Mouse (Mus musculus): ENCODE measurements around the gene Prlh. TPM values are rescaled to one million over a fixed set of nuclear protein-coding genes. Genes with fewer than 3 reads are reported as not detected.

Prlh gene
- total RNA-seq, 2 experiments from 2014 or later = not detected

GRCm38 (mm10) chr1:90998268-90998890 lies 45.5 kb downstream of the Prlh start, which contains the start of gene Lrrfip1:
Gene Lrrfip1 (plus strand): TSS chr1:90998737.
- peak; percentile 45 to 70 for DNase-seq
- intact Hi-C loops (cut with DNase I) = no loop called here

DNA sequence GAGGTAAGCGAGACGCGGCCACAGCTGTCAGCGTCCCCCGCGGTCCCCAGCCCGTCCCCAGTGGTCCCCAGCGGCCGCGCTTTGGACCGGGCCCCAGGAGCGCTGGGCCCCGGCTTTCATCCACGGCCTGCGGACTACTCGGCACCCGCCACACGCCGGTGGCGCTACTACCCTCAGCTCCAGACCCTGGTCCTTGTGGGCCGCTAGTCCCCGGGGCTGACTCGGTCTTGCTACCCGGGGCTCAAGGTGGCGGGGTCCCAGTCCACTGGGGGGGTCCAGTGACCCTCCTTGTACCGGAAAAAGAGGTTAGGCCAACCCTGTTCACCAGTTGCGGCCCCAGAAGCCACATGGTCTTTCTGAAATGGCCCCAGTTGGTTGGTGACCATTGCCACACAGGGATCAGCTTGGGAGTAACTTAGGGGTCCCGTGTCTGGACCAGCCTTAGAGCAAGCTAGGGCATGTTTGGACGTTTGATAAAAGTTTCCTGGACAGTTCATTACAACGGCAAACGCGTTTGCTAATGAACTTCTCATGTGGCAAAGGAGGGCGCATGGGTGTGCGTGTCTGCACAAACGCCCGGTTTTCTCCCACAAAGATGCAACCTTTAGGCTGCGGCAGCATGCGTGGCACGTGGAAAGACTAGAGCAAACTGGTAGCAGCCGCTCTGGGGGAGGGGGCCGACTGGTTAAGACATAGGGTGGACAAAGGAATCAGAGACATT lies 46.1 kb downstream of the Prlh start:
- intact Hi-C loops (cut with DNase I) = no loop called here
- DNase-seq = no peak

GRCm38 (mm10) chr1:90999911-91000601 lies 47.1 kb downstream of the Prlh start:
- DNase-seq = peak in 1 of 2 experiments; percentile 15
- intact Hi-C loops (cut with DNase I) = loop anchor here (5.0 kb wide), 1 partner anchor 37 kb away; no protein-coding TSS in a partner anchor

DNA sequence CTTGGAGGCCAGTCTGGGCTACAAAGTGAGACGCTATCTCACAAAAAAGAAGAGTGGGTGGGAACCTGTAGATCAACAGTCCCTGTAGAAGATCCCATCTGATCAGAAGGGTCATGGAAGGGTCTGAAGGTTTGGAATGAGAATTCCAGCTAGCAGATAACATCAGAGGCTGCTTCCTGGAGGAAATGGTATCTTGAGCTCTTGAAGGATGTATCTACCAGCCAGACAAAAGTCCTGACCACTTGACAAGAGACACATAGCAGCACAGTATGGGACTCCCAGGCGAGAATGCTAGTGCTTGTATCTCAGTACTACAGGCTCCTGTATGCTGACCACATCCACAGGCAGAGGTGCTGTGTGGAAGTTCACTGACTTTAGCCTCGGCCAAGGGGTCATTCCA lies 48.2 kb downstream of the Prlh start:
- intact Hi-C loops (cut with DNase I) = loop anchor here (5.0 kb wide), 1 partner anchor 36 kb away; no protein-coding TSS in a partner anchor
- no peak for DNase-seq

DNA sequence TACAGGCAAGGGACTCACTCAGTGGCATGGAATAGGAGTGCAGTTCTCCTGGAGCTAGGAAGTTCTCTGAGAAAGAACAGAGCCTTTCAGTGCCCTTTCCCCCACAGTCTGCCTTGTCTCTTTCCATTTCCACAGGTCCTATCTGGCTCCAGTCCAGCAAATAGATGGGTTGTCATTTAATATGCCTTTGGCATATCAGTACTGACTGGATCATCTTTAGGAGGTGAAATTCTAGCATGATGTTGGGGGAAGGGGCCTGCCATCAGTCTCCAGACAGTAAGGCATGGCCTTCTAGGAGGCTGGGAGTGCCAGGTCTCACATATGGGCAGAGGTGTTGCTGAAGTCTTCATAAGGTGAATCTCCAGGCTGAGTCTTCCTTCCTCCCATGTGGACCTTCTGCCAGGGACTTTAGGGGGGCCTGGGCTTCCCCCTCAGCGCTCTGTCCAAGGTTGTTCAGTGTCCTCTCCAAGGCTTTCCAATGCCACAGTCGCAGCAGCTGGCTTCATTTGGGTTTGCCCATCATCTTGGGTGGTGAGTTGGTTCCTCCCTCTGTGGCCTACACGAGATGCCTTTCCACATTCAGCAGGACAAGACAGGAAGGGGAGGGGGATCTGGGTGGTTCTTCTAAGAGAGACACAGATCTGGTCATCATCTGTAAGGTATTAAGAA lies 49.1 kb downstream of the Prlh start:
- DNase-seq = no peak
- intact Hi-C loops (cut with DNase I) = loop anchor here (5.0 kb wide), 1 partner anchor 35 kb away; no protein-coding TSS in a partner anchor

- intact Hi-C loops (cut with DNase I) = loop anchor here (5.0 kb wide), 1 partner anchor 35 kb away; no protein-coding TSS in a partner anchor
- DNase-seq = no peak
Observed at GRCm38 (mm10) chr1:91002641-91003040, 49.7 kb downstream of the Prlh start.

Other genes with a start within 250 kb of the Prlh start
- gene Col6a3, start 109.1 kb upstream of the Prlh start, total RNA-seq (2021) = 10 to 100 TPM; 63.2 to 73.4 TPM
- gene Mlph, start 38.0 kb upstream of the Prlh start, total RNA-seq (2021) = under 1 TPM; 0.20 to 0.22 TPM
- gene Rab17, start 16.6 kb downstream of the Prlh start, total RNA-seq (2021) = not detected
- 100 to 1,000 TPM; 159 to 165 TPM for gene Lrrfip1, start 45.6 kb downstream of the Prlh start, total RNA-seq (2021)
- gene Rbm44, start 192.0 kb downstream of the Prlh start, total RNA-seq (2021) = not detected
- gene Ramp1, start 226.7 kb downstream of the Prlh start, total RNA-seq (2021) = 10 to 100 TPM; 21.1 to 23.7 TPM

All from gastrocnemius, postnatal 36 days (tissue).